Mouse (Mus musculus) frontal cortex, adult (tissue): Measurements from ENCODE around the gene Pilra.

Experiments
- ATAC-seq: cut with Nextera tagmentation; 2 replicates; pipeline ENCODE4 v1.9.2; 2017; ENCODE audit warnings: mild to moderate bottlenecking, moderate library complexity, mixed read lengths; ENCODE audit not compliant: low TSS enrichment

The Pilra gene

DNA sequence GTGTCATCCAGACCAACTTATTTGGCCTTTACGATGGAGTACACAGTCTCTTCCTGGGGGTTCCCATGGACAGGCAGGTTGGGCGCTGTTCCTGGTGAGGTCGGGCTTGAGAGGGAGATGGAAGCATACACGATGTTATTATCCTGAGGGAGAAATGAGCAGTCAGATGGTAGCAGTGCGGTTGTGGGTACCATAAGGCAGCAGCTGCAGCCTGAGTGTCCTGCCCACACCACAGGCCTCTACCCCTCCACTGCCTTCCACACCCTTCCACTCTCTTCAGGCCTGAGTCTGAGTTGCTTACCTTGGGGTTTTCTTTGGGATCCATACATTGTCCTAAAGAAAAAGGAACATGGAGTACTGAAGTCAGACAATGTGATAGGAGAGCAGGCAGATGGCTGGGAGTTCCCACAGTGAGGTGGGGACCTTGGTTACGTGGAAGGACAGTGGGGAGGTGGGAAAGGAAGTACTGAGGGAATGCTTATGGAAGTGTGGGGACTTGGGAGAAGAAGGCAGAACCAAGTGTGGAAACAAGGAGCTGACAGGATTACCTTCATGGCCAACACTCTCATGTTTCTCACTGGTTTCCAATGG, 12.5 kb downstream of the Pilra start:
- no peak for ATAC-seq

DNA sequence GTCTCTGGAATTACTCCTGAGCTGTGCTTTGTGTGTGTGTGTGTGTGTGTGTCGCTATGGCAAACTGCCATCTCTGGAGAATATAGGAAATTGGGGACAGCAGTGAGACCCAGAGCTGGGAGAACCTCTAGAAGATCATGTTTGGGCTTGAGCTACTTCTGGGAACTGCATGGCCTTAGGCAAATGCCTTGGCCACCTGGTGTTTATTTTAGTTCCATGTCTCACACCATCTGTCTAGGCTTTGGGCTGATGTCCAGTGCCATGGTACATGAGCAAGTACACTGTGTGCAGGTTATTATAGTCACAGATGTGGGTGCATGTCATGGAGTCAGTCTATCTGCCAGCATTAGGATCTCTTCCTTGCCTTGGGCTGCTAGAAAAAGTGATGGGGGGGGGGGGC, 13.5 kb downstream of the Pilra start:
- ATAC-seq: no peak

- ATAC-seq: no peak
Measured at GRCm38 (mm10) chr5:137822126-137822525, 14.0 kb downstream of the Pilra start.

DNA sequence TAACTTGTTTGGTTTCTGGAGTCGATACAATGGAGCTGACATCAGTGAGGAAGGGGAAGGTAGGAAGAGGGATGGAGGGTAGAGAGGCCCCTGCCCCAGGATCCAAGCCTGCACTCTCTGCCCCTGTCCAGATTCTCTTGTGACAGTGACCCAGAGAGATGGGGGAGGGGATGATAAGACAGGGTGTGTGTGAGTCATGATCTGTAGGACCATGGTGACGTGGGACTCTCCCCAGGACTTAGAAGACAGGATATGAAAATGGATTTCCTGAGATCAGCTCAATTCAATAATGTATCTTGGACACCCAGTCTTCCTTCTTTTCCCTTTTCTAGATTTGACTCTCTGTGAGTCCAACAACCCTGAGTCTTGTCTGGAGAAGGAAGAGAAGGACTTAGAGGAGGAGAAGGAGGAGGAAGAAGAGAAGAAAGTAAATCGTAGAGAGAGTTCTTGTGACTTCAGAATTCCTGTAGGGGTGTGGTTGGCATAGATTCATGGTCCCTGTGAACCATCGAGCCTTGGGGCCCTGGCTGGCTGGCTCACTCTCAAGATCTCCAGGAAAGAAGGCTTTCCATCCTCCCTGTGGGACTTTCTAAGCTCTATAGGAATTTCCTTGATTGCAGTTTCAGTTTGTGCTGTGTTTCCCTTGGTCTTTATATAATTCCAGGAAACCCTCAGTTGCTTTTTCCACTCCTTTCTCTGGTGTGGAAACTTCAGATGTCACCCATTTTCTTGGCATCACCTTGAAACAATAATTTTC, 18.4 kb downstream of the Pilra start:
- no peak for ATAC-seq

GRCm38 (mm10) chr5:137808316-137808715, 27.8 kb downstream of the Pilra start:
- no peak for ATAC-seq

GRCm38 (mm10) chr5:137806158-137806557, 29.9 kb downstream of the Pilra start:
- no peak for ATAC-seq

- no peak for ATAC-seq
Measured at GRCm38 (mm10) chr5:137800917-137801316, 35.2 kb downstream of the Pilra start.

DNA sequence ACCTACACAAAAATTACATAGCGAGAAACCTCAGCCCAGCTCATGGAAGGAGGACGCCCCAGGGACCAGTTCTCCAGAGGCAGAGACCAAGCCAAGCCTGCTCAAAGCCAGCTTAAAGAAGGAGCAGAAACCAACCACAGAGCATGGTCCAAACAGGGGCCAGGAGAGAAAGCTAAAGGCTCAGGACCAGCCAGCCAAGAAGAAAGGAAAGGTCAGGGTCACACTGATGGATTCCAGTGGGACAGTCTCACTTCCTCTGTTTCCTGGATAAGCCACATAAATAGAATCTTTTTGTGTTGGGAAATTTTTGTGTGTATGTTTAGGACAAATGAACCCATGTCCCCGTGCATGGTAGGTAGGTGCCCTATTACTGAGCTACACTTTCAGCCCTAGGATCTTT, 39.5 kb downstream of the Pilra start:
- ATAC-seq: no peak

GRCm38 (mm10) chr5:137791553-137791952, 44.5 kb downstream of the Pilra start:
- ATAC-seq: no peak

DNA sequence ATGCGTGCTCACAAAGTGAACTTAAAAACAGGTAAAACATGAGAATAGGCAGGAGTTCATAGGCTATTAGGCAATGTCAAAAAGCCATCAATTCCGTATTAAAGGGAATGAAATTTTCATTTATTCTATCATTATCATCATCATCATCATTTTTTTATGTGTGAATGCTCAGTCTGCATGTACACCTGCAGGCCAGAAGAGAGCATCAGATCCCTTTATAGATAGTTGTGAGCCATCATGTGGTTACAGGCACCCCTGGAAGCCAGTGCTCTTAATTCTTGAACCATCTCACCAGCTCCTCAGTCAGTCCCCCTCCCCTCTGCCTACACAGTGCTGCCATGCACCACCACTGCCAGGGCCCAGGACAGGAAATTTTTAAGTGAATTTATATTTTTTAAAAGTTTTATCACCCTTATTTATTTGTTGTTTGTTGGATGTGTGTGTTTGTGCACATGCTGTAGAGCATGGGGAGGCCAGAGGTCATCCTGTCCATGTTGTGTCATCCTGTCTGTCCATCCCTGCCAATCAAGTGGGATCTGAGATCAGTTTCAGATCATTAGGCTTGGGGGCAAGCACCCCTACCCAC, 47.0 kb downstream of the Pilra start:
- ATAC-seq: no peak

DNA sequence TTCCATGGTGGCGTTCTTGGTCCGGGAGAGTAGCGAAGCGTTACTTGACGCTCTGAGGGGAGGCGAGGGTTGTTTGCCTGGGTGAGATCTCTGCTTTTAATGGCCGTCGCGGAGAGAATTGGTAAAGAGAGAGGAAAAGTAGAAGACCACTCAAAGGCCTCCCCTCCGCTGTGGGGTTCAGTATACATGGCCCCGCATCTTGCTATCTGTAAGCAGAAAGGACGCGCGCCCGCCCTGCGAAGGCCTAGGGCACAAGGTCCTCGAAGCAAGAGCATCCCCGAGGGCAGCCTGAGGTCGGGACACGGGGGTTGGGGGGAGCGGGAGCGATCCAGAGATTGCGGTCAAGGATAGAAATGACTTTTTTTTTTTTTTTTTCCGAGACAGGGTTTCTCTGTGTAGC, 47.9 kb downstream of the Pilra start:
- no peak for ATAC-seq

- peak; percentile 67 for ATAC-seq
Measured at GRCm38 (mm10) chr5:137787151-137787928, 48.7 kb downstream of the Pilra start, which contains the start of the genes Mepce and Zcwpw1. TSS of gene Mepce (minus strand) at chr5:137787655. TSS of gene Zcwpw1 (plus strand) at chr5:137787798.

DNA sequence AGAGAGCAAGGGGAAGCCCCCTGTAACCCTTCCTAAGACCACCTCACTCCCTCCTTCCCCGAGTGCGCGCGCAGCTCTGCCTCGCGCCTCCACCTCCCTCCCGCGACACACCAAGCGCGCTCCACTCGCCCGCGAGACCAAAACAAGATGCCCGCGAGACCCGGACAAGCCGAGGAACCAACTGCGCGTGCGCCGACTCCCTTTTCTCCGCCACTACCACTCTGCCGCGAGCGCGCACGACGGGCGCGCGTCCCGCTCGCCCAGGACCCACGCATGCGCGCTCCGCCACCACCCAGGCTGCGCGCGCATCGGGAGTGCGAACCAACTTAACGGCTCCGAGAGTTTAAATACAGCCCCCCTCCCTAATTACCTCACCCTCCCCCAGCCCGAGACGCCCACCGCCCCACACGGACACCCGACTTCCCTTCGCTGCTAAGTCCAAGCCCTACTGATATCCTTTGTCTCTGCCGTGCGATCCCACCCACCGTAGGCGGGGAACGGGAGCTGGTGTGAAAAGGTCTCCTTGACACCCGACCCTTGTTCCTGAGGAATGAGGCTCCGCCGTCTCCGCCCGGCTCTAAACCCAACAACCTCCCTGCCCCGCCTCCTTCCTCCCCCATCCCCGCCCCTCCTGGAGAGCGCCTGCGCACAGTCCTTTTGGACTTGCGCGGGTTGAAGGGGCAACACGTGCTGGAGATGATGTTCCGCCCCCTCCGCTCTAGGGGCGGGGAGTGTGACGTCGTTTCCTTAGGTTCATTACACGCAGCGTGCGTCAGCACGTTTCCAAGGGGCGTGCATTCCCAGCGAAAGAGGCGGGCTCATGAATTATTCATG, 49.8 kb downstream of the Pilra start:
- ATAC-seq: peak; percentile 65

DNA sequence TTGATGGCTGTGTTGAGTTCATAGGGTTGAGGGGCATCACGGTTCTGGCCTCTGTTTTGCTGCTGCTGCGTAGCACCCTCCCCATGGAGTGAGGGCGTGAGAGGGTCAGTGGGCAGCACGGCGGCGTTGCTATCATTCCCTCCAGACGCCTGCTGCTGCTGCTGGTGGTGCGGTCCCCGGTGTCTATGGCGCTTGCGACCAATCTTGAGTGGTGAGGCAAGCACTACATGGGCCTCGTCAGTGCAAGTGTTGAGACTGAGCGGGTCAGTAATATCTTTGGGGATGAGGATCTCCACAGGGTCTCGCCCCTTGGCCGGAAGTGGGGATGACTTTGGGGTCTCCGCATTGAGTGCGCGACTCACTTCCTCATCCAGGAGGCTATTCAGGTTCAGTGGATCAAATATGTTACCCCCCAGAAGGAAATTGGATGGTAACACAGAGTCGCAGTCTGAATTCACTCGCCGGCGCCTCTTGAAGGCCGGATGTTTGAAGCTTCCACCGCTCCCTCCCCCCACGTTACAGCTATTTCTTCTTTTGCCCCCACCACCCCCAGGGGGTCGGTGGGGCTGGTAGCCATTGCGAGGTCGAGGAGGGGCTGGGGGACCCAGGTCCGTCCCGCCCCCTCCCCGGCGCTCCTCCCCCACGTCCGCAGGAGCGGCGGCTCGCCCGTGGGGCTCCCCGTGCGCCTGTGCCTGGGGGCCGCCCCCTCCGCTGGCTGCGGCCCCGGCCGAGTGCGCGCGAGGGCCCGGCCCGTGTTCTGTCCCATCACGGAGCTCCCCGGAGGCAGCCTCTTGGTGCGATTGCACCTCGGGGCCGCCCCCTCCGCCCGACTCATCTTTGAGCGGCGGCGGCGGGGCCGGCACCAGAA, 50.7 kb downstream of the Pilra start:
- peak; percentile 2; the same call in 1 of the 2 replicates for ATAC-seq

DNA sequence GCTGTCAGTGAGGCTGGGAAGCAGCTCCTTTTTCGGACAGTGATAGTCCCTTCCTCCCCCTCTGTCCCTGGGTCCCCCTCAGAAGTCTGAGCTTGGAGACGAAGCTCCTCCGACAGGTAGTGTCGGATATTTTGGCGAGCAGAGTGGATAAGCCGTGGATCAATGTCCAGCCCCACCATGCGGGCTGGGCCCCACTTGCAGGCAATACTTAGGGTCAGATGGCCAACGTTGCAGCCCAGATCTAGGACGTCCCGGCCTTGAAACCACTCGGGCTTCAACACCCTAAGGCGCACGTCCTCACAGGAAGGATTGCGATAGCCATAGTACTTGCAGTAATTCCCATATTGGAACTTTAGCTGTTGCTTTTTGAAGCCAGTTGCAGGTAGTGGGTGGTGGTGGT, 51.5 kb downstream of the Pilra start:
- no peak for ATAC-seq

DNA sequence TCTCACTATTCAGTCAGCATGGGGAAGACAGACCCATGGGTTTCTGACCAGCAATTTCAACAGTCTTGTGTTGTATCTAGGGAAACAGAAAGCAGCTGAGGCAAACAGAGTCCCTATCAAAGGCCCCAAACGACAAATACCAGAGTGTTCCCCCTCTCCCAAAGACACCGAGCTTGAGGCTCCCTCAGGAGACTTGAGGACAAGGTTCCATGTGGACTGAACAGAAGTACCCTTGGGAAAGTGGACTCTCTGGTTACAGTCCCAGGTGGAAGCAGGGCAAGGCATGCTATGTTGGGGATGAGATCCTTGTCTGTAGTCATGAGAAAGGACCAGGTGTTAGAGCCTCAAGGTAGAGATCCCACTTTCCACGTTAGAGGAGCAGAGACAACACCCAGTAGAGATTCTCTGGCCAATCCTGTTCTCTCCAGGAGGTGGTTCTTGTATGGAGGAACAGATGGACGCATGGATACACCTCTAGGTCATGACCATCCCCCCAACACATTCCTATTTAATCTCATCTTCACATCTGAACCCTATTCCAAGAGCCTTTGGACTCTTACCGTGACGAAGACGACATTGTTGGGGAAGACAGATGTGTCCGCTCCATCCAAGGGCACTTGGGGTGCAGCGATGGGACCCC, 52.1 kb downstream of the Pilra start:
- ATAC-seq: no peak

DNA sequence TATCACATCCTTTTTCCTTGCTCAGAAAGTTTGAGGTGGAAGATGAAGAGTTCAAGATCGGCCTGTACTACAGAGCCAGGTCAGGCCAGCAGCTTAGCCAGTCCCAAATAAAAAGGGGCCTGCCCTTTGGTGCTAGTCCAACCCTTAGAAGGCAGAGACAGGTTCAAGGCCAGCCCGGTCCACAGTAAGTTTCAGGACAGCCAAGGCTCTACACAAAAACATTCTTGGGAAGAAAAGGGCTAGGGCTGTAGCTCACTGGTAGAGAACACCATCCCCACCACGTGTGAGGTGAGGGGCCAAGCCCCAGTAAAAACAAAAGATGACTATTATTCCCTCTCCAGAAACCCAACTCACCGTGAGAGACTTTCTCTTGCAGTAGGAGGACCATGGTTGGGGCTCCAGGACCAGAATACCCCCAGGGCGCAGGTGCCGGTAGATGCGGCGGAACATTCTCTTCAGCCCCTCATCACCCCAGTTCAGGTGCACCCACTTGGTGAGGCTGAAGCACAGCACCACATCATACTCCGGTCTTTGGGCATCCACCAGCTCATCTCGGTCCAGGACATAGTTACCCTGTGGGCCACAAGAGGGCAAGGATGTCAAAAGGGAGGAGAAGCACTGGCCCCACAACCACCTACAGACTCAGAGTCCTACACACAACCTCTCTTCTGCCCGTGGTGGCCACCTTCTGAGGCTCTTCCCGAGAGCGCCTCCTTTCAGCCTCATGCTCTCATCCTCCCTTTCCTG, 53.1 kb downstream of the Pilra start:
- no peak for ATAC-seq

DNA sequence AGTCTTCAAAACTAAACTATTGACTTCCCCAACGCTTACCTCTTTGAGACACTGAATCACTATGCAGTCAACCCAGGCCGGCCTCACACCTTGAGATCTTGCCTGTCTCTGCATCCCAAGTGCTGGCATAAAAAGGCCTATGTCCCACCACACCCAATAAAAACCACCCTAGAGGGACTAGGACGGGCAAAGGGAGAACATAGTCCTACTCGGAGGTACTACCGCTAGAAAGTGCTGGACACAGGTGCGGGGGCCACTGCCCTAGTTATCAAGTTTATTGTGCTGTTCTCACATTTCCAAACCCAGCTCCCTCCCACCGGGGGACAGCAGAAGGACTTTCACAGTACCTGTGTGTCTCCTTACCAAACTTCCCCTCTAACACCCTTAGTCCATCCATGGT, 54.4 kb downstream of the Pilra start:
- ATAC-seq: no peak
